Mouse (Mus musculus) kidney, adult 8-10 months (tissue): ENCODE results near the gene Pgbd1.
"Not testable (repeated sequence)": the region's sequence is repeated elsewhere in the genome, so short reads cannot be mapped to it uniquely, and the experiment has no call there.

ENCODE experiments used
- DNase-seq, 2 experiments: peaks; one replicate each; pipeline ENCODE4 v3.0.0; 2022

Gene Pgbd1

GRCm38 (mm10) chr13:21440503-21441206 is at the start of gene Pgbd1:
Gene Pgbd1, minus strand, starts transcription at chr13:21441058.
- DNase-seq, result peak; percentile 57 to 66

GRCm38 (mm10) chr13:21486881-21487280 is 46.0 kb upstream of the Pgbd1 start:
- DNase-seq, result no peak

- peak; percentile 58 to 61 for DNase-seq
These were observed 38.2 kb upstream of the Pgbd1 start, which contains the start of the genes Zkscan4 and Gm10065 for GRCm38 (mm10) chr13:21478759-21479670. Gene Zkscan4, plus strand, starts transcription at chr13:21478907. Gene Gm10065, minus strand, starts transcription at chr13:21479441.

- no peak for DNase-seq
These were observed 31.6 kb upstream of the Pgbd1 start for GRCm38 (mm10) chr13:21472427-21472826.

DNA sequence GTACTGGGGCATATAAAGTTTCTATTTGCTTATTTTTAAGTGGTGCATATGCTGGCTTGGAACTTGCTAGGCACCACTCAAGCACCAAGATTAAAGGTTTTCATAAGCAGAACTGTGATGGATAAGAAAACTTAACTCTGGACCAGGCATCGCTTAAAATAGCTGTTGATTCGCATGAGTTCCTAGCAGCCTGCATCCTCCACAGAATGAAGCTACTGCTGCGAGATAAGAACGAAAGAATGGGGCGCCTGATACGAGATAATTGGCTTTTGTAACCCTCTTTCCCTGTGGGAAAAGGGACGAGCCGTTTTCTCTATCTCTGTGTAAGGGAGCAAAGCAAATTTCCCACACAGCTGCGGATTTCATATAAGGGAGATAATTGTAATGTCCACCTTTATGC is 28.2 kb upstream of the Pgbd1 start:
- DNase-seq, result no peak

DNA sequence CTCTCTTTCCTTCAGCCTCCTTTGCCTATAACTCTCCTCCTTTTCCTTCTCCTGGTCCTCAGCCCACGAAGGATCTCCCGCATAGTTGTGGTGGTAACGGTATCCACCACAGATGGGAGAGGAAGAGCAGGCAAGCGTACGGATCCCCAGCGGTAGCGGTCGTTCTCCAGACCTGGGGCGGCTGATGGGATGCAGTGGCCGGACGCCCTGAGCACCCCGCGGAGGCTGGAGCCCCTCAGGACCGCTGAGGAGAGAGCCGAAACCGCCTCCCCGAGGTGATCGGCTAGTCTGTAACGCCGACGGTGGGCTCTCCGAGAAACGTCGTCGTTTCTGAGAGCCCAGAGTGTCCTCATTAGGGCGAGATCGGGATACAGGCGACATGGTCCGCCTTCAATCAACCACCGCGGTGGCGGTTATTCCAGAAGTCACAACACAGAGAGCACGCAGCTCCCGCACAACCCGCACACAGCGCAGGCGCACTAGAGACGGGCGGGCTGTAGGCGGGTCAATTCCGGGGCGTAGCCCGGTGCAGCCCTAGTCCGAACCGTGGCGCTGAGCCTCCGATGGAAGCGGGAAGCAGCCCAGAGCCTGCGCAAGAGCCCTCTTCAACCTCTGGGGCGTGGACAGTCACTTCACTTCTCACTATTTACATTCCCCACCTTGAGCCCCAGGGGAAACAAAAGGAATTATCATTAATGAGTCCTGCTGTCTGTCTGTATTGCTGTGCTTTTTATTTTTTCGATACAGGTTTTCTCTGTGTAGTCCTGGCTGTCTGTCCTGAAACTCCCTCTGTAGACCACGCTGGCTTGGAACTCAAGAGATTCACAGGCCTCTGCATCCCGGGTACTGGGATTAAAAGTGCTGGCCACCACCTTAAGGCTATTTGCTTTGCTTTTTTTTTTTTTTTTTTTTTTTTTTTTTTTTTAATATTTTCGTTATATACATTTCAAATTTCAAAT is 27.5 kb upstream of the Pgbd1 start, which contains the start of gene Nkapl:
Gene Nkapl, minus strand, starts transcription at position 449 of the 959 bp plus-strand sequence.
- DNase-seq, result peak; percentile 65 to 79

GRCm38 (mm10) chr13:21467336-21467735 is 26.5 kb upstream of the Pgbd1 start:
- DNase-seq, result no peak

DNA sequence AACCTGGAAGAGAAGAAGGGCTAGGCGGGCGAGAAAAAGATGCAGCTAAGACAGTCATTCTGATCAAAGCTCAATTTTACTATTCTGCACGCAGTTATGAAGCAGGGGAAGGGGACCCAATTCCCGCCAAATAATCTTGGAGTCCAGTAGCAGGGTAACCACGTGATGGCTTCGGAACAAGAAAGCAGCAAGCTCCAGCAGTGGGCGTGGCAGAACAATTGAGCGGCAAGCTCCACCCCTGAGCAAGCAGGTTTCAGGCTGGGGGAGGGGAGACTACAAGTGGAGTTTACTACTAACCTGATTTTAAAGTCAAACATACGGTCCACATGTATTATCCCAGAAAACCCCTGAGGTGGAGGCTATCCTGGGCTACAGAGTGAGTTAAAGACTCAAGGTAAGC is 21.7 kb upstream of the Pgbd1 start:
- DNase-seq, result not testable (repeated sequence)

- DNase-seq, result no peak
These were observed 15.5 kb upstream of the Pgbd1 start for GRCm38 (mm10) chr13:21456347-21456746.

DNA sequence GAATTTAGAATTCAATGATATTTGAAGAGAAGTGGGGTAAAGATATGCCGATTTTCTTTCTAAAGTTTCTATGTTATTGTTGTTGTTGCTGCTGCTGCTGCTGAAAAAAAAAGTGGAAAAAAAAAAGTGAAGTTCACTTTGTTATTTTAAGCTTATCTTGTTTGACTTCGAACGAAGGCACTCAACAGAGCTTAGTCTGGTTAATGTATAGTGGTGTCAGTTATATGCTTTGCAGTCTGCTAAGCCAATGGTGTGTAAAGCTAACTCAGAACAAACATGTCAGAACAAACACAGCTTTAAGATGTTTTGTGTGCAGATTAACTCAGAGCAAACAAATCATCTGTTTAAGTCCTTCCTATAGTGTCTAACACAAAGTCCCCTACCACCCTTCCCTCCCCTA is 13.3 kb upstream of the Pgbd1 start:
- DNase-seq, result no peak

DNA sequence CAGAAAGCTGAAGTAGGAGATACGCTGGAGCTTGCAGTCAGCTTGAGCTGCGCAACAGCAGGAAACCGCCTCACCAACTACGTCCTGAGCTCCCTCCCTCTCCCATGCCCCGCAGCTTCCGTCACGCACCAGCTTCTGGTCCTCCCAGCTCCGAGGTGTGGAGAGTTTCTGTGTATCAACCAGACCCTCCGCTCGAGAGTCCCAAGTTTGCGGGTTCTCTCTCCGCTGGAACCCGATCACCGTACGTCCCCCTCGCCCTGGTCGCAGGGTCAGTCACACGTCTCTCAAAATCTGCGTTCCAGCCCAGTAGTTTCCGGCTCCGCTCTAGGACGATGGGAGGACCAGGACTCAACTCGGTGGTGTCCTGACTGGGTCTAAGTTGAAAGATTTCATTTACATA is 12.6 kb upstream of the Pgbd1 start, which contains the start of gene Zscan26:
Gene Zscan26, minus strand, starts transcription at position 282 of the 400 bp plus-strand sequence.
- DNase-seq, result peak; percentile 82 to 89

- DNase-seq, result no peak
These were observed 12.2 kb upstream of the Pgbd1 start for GRCm38 (mm10) chr13:21453042-21453441.

GRCm38 (mm10) chr13:21447856-21448614 is 7.2 kb upstream of the Pgbd1 start:
- no peak for DNase-seq

GRCm38 (mm10) chr13:21446796-21447195 is 5.9 kb upstream of the Pgbd1 start:
- DNase-seq, result no peak

DNA sequence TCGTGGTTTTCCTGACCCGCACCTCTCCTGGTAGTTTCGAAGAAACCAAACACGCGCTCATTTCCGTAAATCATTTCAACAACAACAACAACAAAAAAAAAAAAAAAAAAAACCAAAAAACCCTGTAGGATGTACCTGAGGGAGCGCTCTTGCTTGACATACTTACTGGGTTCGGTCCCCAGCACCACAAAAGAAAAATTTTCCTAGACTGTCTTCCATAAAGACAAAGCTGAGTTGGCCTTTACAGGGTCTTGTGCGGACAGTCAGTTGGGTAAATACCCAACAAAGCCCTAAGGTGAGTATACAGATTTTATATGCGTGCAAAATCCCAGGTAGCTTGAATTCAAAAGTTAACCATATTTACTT is 332 bp upstream of the Pgbd1 start:
- no peak for DNase-seq

DNA sequence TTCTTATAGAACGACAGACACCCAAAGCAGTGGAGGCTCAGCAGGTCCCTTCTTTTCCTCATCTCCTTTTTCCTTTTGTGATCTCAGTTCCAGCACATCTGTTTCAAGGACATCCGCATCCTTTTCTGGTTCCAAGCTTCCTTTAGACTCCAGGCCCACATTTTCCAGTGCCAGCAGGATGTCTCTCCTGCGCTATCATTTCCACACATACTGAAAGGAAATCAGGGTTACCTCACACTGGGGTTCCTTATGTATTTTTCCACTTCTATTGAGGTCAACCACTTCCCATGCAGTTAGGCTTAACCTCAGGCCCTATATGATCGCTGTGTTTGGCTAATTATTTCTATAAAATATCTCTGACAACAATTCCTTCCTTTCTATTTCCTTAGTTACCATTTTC is 5.4 kb downstream of the Pgbd1 start:
- no peak for DNase-seq

DNA sequence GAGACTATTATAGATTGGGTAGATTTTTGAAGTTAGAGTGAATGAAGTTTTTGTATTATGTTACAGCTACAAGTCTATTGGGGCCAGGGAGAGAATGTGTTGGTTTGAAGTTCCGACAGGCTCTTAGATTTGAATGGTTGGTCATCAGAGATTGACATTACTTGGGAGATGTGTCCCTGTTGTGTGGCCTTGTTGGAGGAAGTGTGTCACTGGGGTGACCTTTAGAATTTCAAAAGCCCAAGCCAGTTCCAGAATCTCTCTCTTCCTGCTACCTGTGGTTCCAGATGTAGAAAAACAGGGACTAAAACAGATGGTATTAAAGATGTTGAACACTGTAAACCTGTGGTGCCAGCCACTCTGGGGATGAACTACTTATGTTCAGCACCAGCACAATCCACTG is 13.2 kb downstream of the Pgbd1 start:
- DNase-seq, result no peak

- DNase-seq, result no peak
These were observed 17.6 kb downstream of the Pgbd1 start for GRCm38 (mm10) chr13:21423301-21423700.

DNA sequence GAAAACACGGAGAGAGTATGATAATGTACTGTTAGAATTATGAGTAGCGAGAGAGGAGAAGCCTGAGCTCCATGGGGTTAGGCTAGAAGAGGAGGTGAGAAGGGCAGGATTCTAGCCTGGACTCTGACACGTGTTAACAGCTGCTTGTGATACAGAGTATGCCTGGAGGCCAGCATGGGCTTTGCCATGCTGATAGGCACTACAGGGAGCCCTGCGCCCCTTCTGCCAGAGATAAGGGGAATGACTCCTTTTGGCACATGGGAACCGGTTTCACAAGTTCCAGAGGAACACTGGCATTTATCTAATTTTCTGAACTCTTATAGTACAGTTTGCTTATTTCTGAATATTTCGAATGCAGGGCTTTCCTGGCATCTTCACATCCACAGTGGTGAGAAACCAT is 22.0 kb downstream of the Pgbd1 start:
- no peak for DNase-seq

DNA sequence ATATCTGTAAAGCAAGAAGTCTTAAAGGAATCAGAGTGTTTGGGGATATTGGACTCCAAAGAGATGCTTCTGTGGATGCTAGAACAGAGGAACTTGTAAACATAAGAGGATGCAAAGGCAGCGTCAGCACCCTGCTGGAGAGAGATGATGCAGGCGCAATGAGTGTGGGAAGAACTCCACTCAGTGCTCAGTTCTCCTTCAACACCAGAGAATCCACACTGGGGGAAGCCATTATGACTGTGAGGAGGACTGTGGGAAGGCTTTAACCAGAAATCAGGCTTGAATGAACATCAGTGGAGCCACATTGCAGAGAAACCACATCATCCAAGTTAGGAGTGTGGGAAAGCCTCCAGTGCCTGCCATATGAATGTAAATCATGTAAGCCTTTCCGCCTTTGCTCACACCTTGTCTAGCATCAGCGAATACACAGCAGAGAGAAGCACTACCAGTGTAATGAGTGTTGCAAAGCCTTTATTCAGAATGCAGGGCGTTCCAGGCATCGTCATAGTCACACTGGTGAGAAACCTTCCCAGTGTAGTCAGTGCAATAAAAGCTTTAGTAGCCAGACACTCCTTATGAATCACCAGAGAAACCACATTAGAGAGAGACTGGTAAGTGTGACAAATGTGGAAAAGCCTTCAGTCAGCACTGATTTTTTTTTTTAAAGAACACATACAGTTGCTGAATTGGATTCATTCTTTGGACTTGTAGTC is 23.4 kb downstream of the Pgbd1 start:
- DNase-seq, result no peak

DNA sequence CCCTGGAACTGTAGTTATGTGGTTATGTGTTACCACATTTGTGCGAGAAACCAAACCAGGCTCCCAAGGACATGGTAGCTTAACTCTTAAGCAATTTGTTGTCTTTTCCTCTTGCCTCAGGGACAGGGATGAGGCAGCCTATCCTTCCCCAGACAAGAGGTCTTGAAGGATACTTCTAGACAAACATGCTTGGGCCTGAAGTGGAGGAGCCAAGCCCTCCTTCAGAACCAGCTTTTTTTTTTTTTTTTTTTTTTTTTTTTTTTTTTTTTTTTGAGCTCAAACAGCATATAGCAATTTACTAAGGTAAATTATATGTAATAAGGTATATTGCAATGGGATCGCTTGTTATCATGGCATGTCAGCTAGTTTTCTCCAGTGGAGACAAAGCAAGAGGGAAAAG is 25.1 kb downstream of the Pgbd1 start:
- DNase-seq, result no peak
